Mouse (Mus musculus) monocyte, adult 2 months (primary cell): ENCODE measurements around the gene Wdfy2.
"Not testable (repeated sequence)": the region's sequence is repeated elsewhere in the genome, so short reads cannot be mapped to it uniquely, and the experiment has no call there.

ENCODE experiments used
- DNase-seq, 2 experiments: peaks; one replicate each; pipeline ENCODE4 v3.0.0; 2022; ENCODE audit warnings: low spot score in 2 of 2, low read depth in 1 of 2

The Wdfy2 gene

GRCm38 (mm10) chr14:62837641-62838252, at the start of gene Wdfy2:
TSS of gene Wdfy2 (plus strand) at chr14:62837678.
- no peak for DNase-seq

GRCm38 (mm10) chr14:62789282-62789681, 48.2 kb upstream of the Wdfy2 start:
- no peak for DNase-seq

GRCm38 (mm10) chr14:62795719-62796118, 41.8 kb upstream of the Wdfy2 start:
- DNase-seq: no peak

GRCm38 (mm10) chr14:62798608-62799101, 38.8 kb upstream of the Wdfy2 start:
- DNase-seq: no peak

GRCm38 (mm10) chr14:62800791-62801190, 36.7 kb upstream of the Wdfy2 start:
- no peak for DNase-seq

GRCm38 (mm10) chr14:62803204-62803603, 34.3 kb upstream of the Wdfy2 start:
- no peak for DNase-seq

GRCm38 (mm10) chr14:62806921-62807320, 30.6 kb upstream of the Wdfy2 start:
- no peak for DNase-seq

- DNase-seq: peak; percentile 31 to 59
Measured at GRCm38 (mm10) chr14:62808661-62809523, 28.6 kb upstream of the Wdfy2 start.

GRCm38 (mm10) chr14:62812765-62813164, 24.7 kb upstream of the Wdfy2 start:
- DNase-seq: no peak

GRCm38 (mm10) chr14:62814567-62814966, 22.9 kb upstream of the Wdfy2 start:
- no peak for DNase-seq

- DNase-seq: no peak
Measured at GRCm38 (mm10) chr14:62816827-62817226, 20.7 kb upstream of the Wdfy2 start.

GRCm38 (mm10) chr14:62825575-62826332, 11.7 kb upstream of the Wdfy2 start:
- DNase-seq: no peak

- DNase-seq: no peak
Measured at GRCm38 (mm10) chr14:62829291-62829690, 8.2 kb upstream of the Wdfy2 start.

GRCm38 (mm10) chr14:62831691-62832275, 5.7 kb upstream of the Wdfy2 start:
- no peak for DNase-seq

- no peak for DNase-seq
Measured at GRCm38 (mm10) chr14:62833036-62833435, 4.4 kb upstream of the Wdfy2 start.

- no peak for DNase-seq
Measured at GRCm38 (mm10) chr14:62833541-62833940, 3.9 kb upstream of the Wdfy2 start.

- not testable (repeated sequence) for DNase-seq
Measured at GRCm38 (mm10) chr14:62835737-62836136, 1.7 kb upstream of the Wdfy2 start.

GRCm38 (mm10) chr14:62836926-62837640, 395 bp upstream of the Wdfy2 start:
- peak; percentile 96 to 97 for DNase-seq

- no peak for DNase-seq
Measured at GRCm38 (mm10) chr14:62838336-62838735, 858 bp downstream of the Wdfy2 start.

GRCm38 (mm10) chr14:62841726-62842125, 4.2 kb downstream of the Wdfy2 start:
- DNase-seq: no peak
